Mouse (Mus musculus): ENCODE measurements at regions not wholly inside any gene's neighbourhood (a gene's known extent, or its start where the extent isn't known, plus 50 kb on each side); places are given as distances from the start of the nearest gene placed in this dataset.

DNA sequence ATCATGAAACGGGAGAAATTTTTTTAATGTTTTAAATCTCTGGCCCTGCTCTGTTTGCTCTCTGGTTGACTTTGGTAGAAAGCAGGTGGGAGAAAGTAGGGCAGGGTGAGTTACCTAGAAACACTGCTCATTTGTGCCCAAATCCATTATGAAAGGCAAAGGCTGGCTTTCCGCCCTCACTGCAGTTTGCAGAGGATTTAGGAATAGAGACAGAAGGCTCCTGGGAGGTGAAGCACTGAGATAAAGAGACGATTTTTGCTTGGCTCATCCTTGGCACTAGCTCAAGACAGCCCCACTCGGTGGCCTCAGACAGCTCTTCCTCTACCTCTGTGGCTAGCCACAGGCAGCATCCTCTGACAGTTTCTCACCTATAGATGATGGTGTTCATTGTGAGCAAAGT is 906.8 kb downstream of the Kcnma1 start:
- Histone ChIP-seq H3K9me3 (ENCODE audit: control insufficient read depth, low read length) (no peaks in the 10 kb centered on the region), H3K9ac (ENCODE audit: low read length) (no peak overlapping the region), H3K27ac (ENCODE audit: low read depth) (no peak overlapping the region), H3K4me3 (ENCODE audit: low read depth, low read length) (no peak overlapping the region), H3K36me3 (ENCODE audit: control insufficient read depth, insufficient read depth, low read length) (no peaks in the 10 kb centered on the region), H3K4me2 (ENCODE audit: low read length) (no peak overlapping the region), H3K4me1 (replicated peaks; ENCODE audit: control insufficient read depth, insufficient read depth, low read length) (0 out of 2 replicates have a peak, but pooled peaks cover 9% of the 10 kb centered on the region), H3K27me3 (replicated peaks; ENCODE audit: control insufficient read depth, insufficient read depth, low read length) (no peaks in the 10 kb centered on the region)
- 72% methylated on average over 4 of the region's 4 CpGs for WGBS
- ATAC-seq (replicated peaks; ENCODE audit: low FRiP score, low TSS enrichment, low read depth) (no peak), DNase-seq (ENCODE audit: low spot score) (no peak)
